Mouse (Mus musculus) stomach, postnatal 0 days (tissue): ENCODE measurements around the gene Popdc2. TPM values are rescaled to one million over a fixed set of nuclear protein-coding genes. Genes with fewer than 3 reads are reported as not detected.
A peak's percentile ranks its signal among the peaks of the same experiment; 100 is the strongest.

ENCODE experiments used
- ATAC-seq: fragments of 200-750 bp; cut with Nextera tagmentation; 2 replicates; pipeline ENCODE4 v1.8.0; 2017; ENCODE audit not compliant: low FRiP score, low TSS enrichment
- DNase-seq: peaks from one replicate; pipeline ENCODE4 v3.0.0-alpha.2; 2016; ENCODE audit warnings: low spot score
- H3K27ac ChIP-seq: fragments of 300-500 bp; sonication (generic); replicated peaks from 2 replicates; pipeline ENCODE4 v1.5.1; 2014; ENCODE audit warnings: mild to moderate bottlenecking, control low read depth
- H3K27me3 ChIP-seq: fragments of 300-500 bp; sonication (generic); 2 replicates; pipeline ENCODE4 v1.6.1; 2014; ENCODE audit warnings: low read length; ENCODE audit not compliant: control insufficient read depth, insufficient read depth
- H3K36me3 ChIP-seq: fragments of 300-500 bp; sonication (generic); 2 replicates; pipeline ENCODE4 v1.6.1; 2014; ENCODE audit warnings: low read length, mixed read lengths; ENCODE audit not compliant: control insufficient read depth, insufficient read depth
- H3K4me1 ChIP-seq: fragments of 300-500 bp; sonication (generic); replicated peaks from 2 replicates; pipeline ENCODE4 v1.6.1; 2014; ENCODE audit warnings: antibody characterized with exemption; ENCODE audit not compliant: control insufficient read depth, insufficient read depth
- H3K4me2 ChIP-seq: fragments of 300-500 bp; sonication (generic); replicated peaks from 2 replicates; pipeline ENCODE4 v1.6.1; 2014; ENCODE audit warnings: low read depth, mild to moderate bottlenecking, control low read depth, moderate library complexity
- H3K4me3 ChIP-seq: fragments of 300-500 bp; sonication (generic); 2 replicates; pipeline ENCODE4 v1.5.1; 2014; ENCODE audit warnings: low read depth, low read length, control low read depth
- H3K9ac ChIP-seq: fragments of 300-500 bp; sonication (generic); 2 replicates; pipeline ENCODE4 v1.6.1; 2014; ENCODE audit warnings: mild to moderate bottlenecking, low read length, control low read depth, mixed read lengths
- H3K9me3 ChIP-seq: fragments of 300-500 bp; sonication (generic); 2 replicates; pipeline ENCODE4 v1.6.1; 2016; ENCODE audit warnings: low read length; ENCODE audit not compliant: control insufficient read depth
- CTCF ChIP-seq: IDR thresholded peaks from 2 replicates; pipeline ENCODE4 v1.5.1; 2016; ENCODE audit warnings: antibody characterized with exemption, low read depth, mild to moderate bottlenecking, moderate library complexity
- EP300 ChIP-seq: optimal IDR thresholded peaks from 2 replicates; pipeline ENCODE3; 2016; ENCODE audit warnings: antibody characterized with exemption
- WGBS: fragments of 180-500 bp; shearing (Covaris S2); extraction: QIAGEN DNeasy Blood & Tissue Kit; methylation state at CpG from one replicate; pipeline ENCODE4 v1.1.7; 2014; 5-methylcytosine and 5-hydroxymethylcytosine counted together
- polyA plus RNA-seq: library from polyadenylated mRNA; unstranded; fragments of >200 nt; fragmentation: Nextera tagmentation; extraction: Ambion mirVana; gene quantifications from 2 replicates; pipeline ENCODE4 v1.2.1, GENCODE M21; 2015

Popdc2 gene
- polyA plus RNA-seq, 1 experiment from 2014 or later, result 11.5 TPM

DNA sequence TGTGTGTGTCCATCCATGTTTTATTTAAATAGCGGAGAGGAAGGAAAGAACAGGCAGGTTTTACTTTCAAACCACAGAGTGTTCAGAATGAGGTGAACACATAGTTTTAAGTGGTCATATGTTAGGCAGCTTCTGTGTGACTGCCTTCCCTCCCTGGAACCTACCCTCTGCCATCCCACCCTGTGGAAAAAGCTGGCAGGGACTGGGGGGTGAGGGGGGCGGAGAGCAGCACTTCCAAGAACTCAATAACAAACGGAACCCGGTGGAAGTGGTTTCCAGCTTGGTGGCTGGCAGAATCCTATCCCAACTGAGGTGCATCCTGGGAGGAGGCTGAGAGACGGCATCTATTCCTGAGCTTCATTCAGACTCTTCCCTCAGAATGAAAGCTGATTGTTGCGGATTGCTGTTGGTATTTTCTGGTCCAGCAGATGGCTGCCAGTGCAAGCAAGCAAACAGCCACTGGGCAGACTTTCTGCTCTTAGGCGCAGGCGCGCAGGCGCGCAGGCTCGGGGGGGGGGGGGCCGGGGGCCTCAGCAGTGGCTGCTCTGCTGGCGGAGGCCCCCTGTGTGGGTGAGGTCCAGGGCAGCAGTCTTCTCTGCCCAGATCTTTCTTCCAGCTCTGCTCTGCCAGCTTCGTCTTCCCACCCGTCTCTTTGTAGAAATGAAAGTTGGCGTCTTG, 14.3 kb downstream of the Popdc2 start:
- peak overlapping the region; percentile 46; the same call in 1 of the 2 replicates for H3K27ac ChIP-seq
- ATAC-seq (peak; percentile 73), DNase-seq (peak; percentile 62)
- H3K27me3 ChIP-seq, result no peaks in the 10 kb centered on the region
- H3K4me1 ChIP-seq, result no peaks in the 10 kb centered on the region
- peak overlapping the region; percentile 40 for H3K4me2 ChIP-seq
- H3K9ac ChIP-seq, result peak overlapping the region; percentile 36
- no peak for TF ChIP-seq EP300
- TF ChIP-seq CTCF, result peak; percentile 69
- WGBS, result 38% methylated on average over 16 of the region's 17 CpGs
- H3K9me3 ChIP-seq, result no peaks in the 10 kb centered on the region
- H3K4me3 ChIP-seq, result peak overlapping the region; percentile 34
- H3K36me3 ChIP-seq, result no peaks in the 10 kb centered on the region

DNA sequence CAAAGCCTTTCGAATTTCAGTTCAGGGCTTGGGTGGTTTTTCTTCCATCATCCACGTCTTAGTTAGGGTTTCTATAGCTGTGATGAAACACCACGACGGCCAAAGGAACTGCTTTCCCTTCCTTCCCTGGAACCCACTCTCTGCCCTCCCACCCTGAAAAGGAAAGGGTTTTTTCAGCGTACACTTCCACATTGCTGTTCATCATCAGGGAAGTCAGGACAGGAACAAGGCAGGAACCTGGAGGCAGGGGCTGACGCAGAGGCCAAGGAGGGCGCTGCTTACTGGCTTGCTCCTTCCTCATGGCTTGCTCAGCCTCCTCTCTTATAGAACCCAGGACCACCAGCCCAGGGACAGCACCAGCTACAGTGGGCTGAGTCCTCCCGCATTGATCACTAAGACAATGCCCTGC, 14.8 kb downstream of the Popdc2 start:
- Histone ChIP-seq H3K4me3 (peak overlapping the region; percentile 34), H3K4me1 (no peaks in the 10 kb centered on the region), H3K27me3 (no peaks in the 10 kb centered on the region), H3K9me3 (no peaks in the 10 kb centered on the region), H3K36me3 (no peaks in the 10 kb centered on the region), H3K27ac (no peak overlapping the region; the same call in 1 of the 2 replicates), H3K9ac (no peak overlapping the region; the same call in 1 of the 2 replicates), H3K4me2 (peak overlapping the region; percentile 40)
- 39% methylated on average over 7 of the region's 8 CpGs for WGBS
- ATAC-seq (no peak; the same call in 1 of the 2 replicates), DNase-seq (no peak)
- TF ChIP-seq EP300, result no peak
- TF ChIP-seq CTCF, result no peak

DNA sequence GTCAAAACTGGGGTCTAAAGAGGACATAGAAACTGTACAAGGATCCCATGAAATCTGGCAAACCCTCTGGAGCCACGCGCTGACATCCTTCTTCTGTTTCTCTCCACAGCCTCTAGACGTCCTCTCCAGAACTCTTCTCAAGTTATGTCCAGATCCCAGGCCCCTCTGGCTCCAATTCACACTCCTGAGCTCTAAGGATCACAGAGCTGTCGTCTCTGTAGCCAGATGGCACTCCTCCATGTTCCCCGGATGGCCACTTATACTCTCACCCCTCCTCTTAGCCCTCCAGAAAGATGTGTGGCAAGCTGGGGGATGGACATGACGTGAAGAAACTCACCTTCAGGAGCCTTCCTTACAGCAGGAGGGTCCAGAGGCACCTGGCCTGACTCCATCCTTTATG, 15.5 kb downstream of the Popdc2 start:
- no peak for ATAC-seq

DNA sequence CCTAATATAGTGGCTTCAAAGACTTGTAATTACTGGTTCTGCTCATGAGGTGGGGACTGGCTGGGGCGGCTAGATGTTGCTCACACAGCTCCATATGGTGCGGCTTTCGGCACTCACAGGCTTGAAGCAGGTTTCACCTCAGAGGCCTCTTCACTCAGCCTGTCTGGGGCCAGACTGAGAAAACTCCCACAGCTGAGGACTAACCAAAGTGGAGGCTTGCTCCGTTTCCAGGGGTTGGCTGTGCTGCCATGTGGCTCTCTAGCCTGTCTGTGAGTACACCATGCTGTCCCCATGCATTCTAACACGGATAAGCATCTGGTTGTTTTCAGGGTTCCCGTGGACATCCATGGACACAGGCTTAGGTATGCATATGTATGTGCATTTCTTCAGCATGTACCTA, 16.6 kb downstream of the Popdc2 start:
- no peaks in the 10 kb centered on the region for H3K27me3 ChIP-seq
- H3K9me3 ChIP-seq, result no peaks in the 10 kb centered on the region
- no peaks in the 10 kb centered on the region for H3K36me3 ChIP-seq
- no peaks in the 10 kb centered on the region for H3K4me1 ChIP-seq
- WGBS, result 80% methylated on average over 6 of the region's 6 CpGs
- no peak for TF ChIP-seq CTCF
- no peak for TF ChIP-seq EP300
- no peak for ATAC-seq
- H3K4me2 ChIP-seq, result no peak overlapping the region
- no peak overlapping the region for H3K4me3 ChIP-seq
- DNase-seq, result no peak
- no peak overlapping the region for H3K9ac ChIP-seq
- no peak overlapping the region for H3K27ac ChIP-seq

More for the DNA sequence above, 15.5 kb downstream of the Popdc2 start:
- Histone ChIP-seq H3K4me1 (no peaks in the 10 kb centered on the region), H3K4me2 (no peak overlapping the region), H3K27ac (no peak overlapping the region), H3K9ac (no peak overlapping the region), H3K4me3 (no peak overlapping the region), H3K36me3 (no peaks in the 10 kb centered on the region), H3K27me3 (no peaks in the 10 kb centered on the region), H3K9me3 (no peaks in the 10 kb centered on the region)
- TF ChIP-seq CTCF (no peak), EP300 (no peak)
- 73% methylated on average over 6 of the region's 6 CpGs for WGBS
- DNase-seq, result no peak

DNA sequence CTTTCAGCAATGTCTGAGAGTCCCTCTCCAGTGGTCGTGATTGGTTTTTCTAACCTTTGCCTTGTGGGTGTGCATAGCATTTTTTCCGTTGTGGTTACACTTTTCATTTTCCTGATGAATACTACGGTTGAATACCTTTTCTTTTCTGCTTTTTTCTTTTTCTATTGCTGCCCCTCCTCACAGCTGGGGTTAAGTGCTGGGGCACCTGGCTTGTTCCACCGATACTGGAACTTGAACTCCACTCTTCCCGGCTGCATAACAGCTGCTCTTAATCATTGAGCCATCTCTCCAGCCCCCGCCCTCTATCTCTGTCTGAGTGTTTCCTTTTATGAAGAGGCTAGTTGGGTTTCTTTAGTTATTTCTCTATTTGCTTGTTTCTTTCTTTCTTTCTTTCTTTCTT, 17.1 kb downstream of the Popdc2 start:
- Histone ChIP-seq H3K27ac (no peak overlapping the region), H3K4me2 (no peak overlapping the region), H3K9ac (no peak overlapping the region), H3K36me3 (no peaks in the 10 kb centered on the region), H3K27me3 (no peaks in the 10 kb centered on the region), H3K4me1 (no peaks in the 10 kb centered on the region), H3K4me3 (no peak overlapping the region), H3K9me3 (no peaks in the 10 kb centered on the region)
- DNase-seq, result no peak
- TF ChIP-seq EP300 (no peak), CTCF (no peak)
- no peak for ATAC-seq
- WGBS, result 26% methylated on average over 6 of the region's 6 CpGs

DNA sequence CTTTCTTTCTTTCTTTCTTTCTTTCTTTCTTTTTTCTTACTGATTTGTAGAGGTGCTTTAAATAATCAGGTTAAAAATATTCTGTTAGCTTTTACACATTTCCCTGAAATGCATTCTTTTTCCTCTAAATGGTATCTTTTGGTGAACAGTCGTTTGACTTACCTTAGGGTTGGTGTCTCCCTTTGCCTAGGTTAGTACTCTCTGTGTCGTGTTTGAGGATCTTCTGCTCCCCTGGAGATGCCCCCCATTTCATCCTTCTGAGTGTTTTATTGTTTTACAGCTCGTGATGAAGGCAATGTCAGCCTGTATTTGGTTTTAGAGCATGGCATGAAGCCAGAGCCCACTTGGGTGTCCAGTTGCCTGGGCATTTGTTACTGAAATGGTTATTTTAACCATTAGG, 17.5 kb downstream of the Popdc2 start:
- ATAC-seq, result no peak
- no peak overlapping the region for H3K4me2 ChIP-seq
- TF ChIP-seq EP300, result no peak
- TF ChIP-seq CTCF, result no peak

More for the DNA sequence above, 17.5 kb downstream of the Popdc2 start:
- no peaks in the 10 kb centered on the region for H3K36me3 ChIP-seq
- H3K9me3 ChIP-seq, result no peaks in the 10 kb centered on the region
- no peak overlapping the region for H3K9ac ChIP-seq
- no peak for DNase-seq
- no peaks in the 10 kb centered on the region for H3K4me1 ChIP-seq
- no peak overlapping the region for H3K4me3 ChIP-seq
- H3K27me3 ChIP-seq, result no peaks in the 10 kb centered on the region
- H3K27ac ChIP-seq, result no peak overlapping the region
- 41% methylated on average over 3 of the region's 3 CpGs for WGBS
